Mouse (Mus musculus) frontal cortex, postnatal 10 days (tissue): ENCODE measurements at regions not wholly inside any gene's neighbourhood (a gene's known extent, or its start where the extent isn't known, plus 50 kb on each side); places are given as distances from the start of the nearest gene placed in this dataset.
A peak's percentile ranks its signal among the peaks of the same experiment; 100 is the strongest.
"Not testable (repeated sequence)": the region's sequence is repeated elsewhere in the genome, so short reads cannot be mapped to it uniquely, and the experiment has no call there.

Experiments
- DNase-seq, 2 experiments: peaks; one replicate each; pipeline ENCODE4 v3.0.0; 2022; ENCODE audit warnings: low spot score in 2 of 2, mixed read lengths in 1 of 2

GRCm38 (mm10) chrX:77307374-77307773 is 203.4 kb upstream of the Tbl1x start:
- DNase-seq, result no peak

GRCm38 (mm10) chrX:77314384-77314783 is 196.4 kb upstream of the Tbl1x start:
- peak in 1 of 2 experiments; percentile 8 for DNase-seq

DNA sequence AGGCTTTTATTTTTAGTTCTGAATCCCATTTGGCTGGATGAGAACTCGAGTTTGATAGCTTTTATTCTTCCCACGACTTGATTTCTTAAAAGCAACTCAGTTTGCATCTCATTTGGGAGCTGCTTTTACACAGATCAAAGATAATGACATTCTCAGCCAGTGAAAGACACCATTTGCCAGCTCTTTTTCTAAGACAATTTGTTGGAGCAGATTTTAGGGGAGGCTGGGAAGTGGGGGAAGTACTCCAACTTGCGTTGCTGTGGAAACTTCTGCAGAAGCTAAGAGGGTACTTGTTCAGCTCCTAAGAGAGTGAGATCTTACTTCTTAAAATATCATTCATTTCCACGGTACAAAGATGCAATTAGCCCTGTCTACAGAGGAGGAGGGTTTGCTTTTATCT is 187.2 kb upstream of the Tbl1x start:
- peak; percentile 14 to 33 for DNase-seq

GRCm38 (mm10) chrX:77353181-77353580 is 157.6 kb upstream of the Tbl1x start:
- DNase-seq, result no peak

GRCm38 (mm10) chrX:77360551-77360950 is 150.3 kb upstream of the Tbl1x start:
- no peak for DNase-seq

DNA sequence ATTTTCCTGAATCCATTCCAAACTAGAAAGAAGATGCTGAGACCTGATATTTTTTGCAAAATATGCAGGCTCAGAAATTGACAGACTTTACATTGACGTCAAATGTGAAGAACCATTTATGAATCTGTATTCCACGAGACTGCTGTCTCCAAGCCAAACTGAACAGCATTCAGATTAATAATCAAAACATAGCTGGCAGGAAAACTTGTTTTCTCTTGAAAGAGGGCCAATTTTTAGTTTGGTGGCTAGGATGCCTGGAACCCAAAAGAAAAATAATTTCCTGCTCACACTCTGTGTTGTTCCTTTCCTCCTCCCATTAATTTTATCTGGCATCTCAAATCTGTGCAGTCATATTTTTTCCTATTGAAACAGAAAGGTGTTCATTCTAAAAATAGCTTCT is 149.7 kb upstream of the Tbl1x start:
- DNase-seq, result no peak

- no peak for DNase-seq
These were observed 147.2 kb upstream of the Tbl1x start for GRCm38 (mm10) chrX:77363657-77364056.

- DNase-seq, result no peak
These were observed 143.5 kb upstream of the Tbl1x start for GRCm38 (mm10) chrX:77367351-77367750.

- no peak for DNase-seq
These were observed 123.5 kb upstream of the Tbl1x start for GRCm38 (mm10) chrX:77387271-77387670.

GRCm38 (mm10) chrX:77391760-77392446 is 118.9 kb upstream of the Tbl1x start:
- DNase-seq, result no peak

GRCm38 (mm10) chrX:77406896-77407295 is 103.9 kb upstream of the Tbl1x start:
- DNase-seq, result no peak

DNA sequence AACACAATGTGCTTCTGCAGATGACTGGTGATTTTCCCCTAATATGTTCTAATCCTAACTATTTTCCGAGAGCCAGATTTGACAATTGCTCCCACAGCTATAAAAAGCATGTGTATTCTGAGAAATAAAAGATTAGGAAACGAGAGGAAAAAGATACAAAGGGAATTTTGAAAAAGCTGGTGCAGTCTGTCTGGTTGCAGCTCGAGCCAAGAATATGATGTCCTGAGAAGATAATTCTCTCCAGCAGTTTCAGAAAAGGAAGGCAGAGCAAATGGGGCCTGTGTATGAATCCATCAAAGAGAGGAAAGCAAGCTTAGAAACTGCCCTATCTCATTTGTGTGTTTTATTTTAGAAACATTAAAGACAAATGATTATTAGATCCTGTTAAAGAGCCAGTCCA is 102.9 kb upstream of the Tbl1x start:
- no peak for DNase-seq

GRCm38 (mm10) chrX:77409370-77409769 is 101.4 kb upstream of the Tbl1x start:
- peak; percentile 6 to 8 for DNase-seq

DNA sequence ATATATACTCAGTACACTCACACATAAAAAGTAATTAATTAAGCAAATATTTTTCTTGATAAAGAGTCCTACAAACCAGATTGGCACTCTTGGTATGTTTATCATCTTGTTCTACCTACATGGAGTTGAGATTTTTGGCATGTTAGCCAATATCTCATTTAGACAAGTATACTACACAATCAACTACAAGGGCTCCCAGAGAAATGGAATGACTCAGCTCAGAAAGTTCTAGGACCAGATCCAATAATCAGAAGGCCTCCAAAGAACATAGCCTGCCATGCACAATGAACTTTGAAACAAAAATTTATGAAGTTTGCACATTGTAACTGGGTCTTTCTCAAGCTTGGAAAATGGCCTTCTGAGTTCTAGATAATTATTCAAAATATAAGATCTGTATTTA is 100.0 kb upstream of the Tbl1x start:
- DNase-seq, result no peak

DNA sequence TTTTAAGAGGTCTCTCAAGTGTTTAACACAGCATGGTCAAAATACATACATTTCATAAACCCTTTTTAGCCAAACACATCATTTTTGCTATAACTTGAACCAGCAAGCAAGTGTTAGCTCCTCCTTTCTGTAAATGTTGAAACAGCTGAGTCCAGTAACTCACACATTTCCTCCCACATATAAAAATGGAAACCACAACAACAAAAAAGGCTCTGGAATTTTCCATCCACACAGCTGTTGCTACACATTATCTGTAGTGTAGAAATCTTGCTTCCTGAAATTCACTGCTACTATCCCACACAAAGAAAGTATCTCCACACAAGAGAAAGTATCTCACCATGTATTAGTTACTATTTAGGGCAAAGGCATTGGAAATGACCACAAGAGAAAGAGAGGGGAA is 96.7 kb upstream of the Tbl1x start:
- no peak for DNase-seq

- DNase-seq, result no peak
These were observed 93.0 kb upstream of the Tbl1x start for GRCm38 (mm10) chrX:77417766-77418165.

- DNase-seq, result no peak
These were observed 88.6 kb upstream of the Tbl1x start for GRCm38 (mm10) chrX:77422206-77422605.

GRCm38 (mm10) chrX:77424792-77425727 is 85.8 kb upstream of the Tbl1x start:
- DNase-seq, result no peak

GRCm38 (mm10) chrX:77425728-77426102 is 85.1 kb upstream of the Tbl1x start:
- not testable (repeated sequence) for DNase-seq

DNA sequence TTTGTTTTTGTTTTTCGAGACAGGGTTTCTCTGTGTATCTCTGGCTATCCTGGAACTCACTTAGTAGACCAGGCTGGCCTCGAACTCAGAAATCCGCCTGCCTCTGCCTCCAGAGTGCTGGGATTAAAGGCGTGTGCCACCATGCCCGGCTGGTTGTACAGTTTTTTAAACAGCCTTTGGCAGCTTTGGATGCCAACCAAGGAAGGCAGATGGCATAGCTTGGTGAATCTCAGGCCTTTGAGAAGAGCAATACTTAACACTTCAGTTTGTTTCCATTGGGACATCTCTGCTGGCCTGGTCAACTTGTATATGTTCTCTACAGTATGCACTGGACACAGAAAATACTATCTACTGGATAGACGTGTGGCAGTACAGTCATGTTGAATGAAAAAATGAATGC is 84.0 kb upstream of the Tbl1x start:
- not testable (repeated sequence) for DNase-seq

GRCm38 (mm10) chrX:77432001-77432565 is 78.7 kb upstream of the Tbl1x start:
- DNase-seq, result no peak
